Mouse (Mus musculus): Measurements from ENCODE around the gene March5.

Gene March5

DNA sequence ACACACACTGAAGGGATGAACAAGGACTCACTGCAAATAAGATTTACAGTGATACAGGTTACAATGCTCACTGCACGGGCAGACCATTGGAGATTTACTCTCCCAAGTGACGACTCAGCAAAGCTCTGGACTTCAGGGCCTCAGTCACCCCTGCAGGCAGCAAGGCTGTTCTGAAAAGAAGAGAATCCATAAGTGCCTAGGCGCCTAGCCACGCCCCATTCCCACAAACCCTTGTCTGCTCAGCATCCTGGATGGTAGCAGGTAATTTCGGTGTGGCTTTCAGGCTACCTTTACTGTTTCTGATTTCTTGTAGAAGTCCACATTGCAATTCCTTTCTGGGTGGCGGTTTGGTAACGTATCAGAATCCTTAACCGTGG lies 56.2 kb downstream of the March5 start:
- no peak for DNase-seq (ENCODE audit: low read depth in 2 of 2, low spot score in 2 of 2)

DNA sequence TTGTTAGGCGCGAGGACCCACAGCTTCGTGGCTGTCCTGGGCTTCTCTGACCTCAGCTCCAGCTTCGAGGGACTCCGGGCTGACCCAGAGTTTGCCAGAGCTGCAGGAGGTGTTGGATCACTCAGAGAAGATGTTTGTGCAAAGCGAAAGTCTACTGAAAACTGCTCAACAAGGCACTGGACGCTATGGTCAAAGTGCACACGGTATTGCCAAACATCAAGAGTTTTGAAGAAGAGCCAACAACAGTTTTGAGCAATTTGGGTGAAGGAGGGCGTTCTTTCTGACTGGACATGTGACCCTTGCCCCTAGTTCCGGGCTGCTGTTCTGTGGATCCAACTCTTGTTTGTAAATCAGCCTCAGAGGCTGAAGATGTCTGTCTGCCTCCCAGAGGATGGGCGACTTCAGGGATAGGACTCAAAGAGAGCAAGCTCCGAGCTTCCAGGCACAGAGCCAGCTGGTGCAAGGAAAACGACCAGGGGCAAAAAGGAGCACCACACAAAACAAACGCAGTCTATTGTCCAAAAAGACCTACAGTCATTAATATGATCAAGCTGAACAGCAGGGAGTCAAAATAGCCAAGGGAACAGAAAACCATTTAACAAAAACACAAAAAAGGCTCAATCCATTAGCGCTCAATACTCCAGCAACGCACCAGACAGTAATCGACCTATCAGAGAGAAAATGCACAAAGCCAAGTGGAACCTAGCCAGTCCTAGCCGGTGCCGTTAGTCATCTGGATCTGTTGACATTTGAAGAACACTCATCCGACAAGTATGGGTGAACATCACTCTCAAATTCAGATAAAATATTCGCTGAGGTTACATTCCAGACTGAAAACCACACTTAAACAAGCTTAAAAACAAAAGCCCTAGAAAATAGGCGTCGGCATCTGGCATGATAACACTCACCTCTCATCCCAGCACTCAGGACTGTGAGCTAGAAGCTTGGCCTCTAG lies 56.9 kb downstream of the March5 start:
- DNase-seq (ENCODE audit: low read depth in 2 of 2, low spot score in 2 of 2) = no peak

DNA sequence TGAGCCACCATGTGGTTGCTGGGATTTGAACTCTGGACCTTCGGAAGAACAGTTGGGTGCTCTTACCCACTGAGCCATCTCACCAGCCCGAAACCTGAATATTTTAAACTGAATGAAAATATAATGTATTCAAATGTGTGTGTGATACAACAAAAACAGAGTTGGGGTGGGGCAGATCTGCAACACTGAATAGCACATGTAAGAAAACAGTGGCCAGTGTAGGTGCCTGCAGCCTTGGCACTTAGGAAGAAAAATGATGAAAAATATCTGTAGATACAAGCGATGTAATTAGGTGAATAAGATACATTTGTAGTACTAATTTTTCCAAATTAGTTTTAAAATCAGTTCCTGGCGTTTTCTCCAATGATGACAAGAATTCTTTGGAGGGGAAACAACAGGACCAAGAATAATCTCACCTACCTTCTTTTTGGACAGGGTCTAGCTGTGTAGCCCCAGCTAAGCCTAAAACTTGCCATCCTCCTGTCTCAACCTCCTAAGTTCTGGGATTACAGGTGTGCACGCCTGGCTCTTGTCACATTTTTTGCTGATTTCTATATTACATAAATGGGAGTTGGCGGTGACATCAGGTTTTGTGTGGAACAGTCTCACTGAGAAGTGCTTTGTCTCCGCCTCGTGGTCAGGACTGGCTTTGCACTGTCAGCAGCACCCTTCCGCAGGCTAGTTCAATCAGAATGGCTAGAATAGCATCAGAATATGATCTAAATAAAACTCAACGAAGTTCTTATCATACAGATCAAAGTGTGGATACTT lies 58.2 kb downstream of the March5 start:
- DNase-seq (ENCODE audit: low read depth in 2 of 2, low spot score in 2 of 2) = peak; percentile 29 to 56

DNA sequence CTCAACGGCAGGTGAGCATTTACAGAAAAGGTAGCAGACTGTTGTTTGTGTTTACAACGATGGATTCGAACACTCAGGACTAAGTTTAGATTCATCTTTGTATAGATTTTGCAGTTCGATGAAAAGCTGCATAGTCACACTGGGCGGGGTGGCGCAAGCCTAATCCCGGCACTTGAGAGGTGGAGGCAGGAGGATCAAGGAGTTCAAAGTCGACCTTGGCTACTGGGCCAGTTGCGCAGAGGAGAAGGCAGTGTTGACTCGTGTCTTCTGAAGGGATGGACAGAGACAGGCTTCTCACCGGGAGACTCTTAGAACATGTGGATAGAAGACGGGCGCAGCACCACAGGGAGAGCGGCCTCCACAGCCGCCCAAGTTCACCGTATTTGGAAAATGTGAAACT lies 61.8 kb downstream of the March5 start:
- DNase-seq (ENCODE audit: low read depth in 2 of 2, low spot score in 2 of 2) = no peak
